Mouse (Mus musculus) B cell, adult (primary cell): Measurements from ENCODE around the gene Adamts4. TPM values are rescaled to one million over a fixed set of nuclear protein-coding genes. Genes with fewer than 3 reads are reported as not detected.

Experiments
- total RNA-seq: library from RNA; stranded (reverse); gene quantifications from 4 replicates; pipeline ENCODE4 v1.2.4, GENCODE M21; 2023; ENCODE audit not compliant: inconsistent age

Adamts4 gene
- not detected in 4 replicates for total RNA-seq

GRCm38 (mm10) chr1:171249913-171250600 lies at the start of gene Adamts4:
TSS of gene Adamts4 (plus strand) at chr1:171250421.

GRCm38 (mm10) chr1:171213801-171214496 lies 36.3 kb upstream of the Adamts4 start, which contains the start of gene Nr1i3:
TSS of gene Nr1i3 (plus strand) at chr1:171213970.

GRCm38 (mm10) chr1:171222238-171223155 lies 27.7 kb upstream of the Adamts4 start, which contains the start of gene Tomm40l:
TSS of gene Tomm40l (minus strand) at chr1:171222514.

DNA sequence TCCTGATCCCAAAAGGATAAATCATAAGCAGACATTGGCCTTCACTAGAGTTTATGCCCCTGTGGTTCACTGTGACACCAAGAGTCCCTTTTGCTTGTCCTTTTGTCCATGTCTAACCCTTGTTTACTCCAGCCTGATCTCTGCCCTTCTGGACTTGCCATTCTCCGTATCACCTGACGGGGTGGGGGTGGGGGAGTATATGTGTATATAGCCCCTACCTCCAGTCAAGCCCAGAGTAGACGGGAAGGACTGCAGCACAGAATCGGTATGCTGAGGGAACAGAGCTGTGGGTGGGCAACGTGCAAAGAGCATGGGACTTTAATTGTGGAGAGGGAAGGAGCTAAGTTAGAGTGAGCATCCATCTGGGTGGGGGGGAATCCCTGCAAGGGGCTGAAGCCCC lies 25.4 kb upstream of the Adamts4 start, which contains the start of gene Apoa2:
Gene Apoa2 (plus strand): TSS at position 198 of the 400 bp plus-strand sequence.

DNA sequence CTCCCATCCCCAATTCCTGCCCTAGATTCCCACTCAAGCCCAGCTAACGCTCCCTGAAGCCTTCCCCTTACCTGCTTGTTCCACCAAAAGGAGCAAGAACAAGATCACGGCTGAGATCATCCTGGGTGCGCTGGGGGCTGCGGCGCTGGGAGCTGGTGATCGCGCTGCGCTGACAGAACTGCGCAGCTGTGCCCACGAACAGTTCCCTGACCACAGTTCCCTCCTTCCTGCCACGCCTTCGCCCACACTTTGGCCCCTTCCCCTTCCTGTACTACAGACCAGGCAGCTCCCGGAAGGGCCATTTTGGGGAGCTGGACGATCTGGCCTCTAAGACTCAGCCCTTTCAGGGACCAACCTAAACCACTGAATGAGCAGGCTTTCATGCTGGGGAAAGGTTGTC lies 16.1 kb upstream of the Adamts4 start, which contains the start of gene Fcer1g:
Gene Fcer1g (minus strand): TSS at position 240 of the 400 bp plus-strand sequence.

GRCm38 (mm10) chr1:171250680-171251593 lies 716 bp downstream of the Adamts4 start, which contains the start of gene Ndufs2:
TSS of gene Ndufs2 (minus strand) at chr1:171251388.

DNA sequence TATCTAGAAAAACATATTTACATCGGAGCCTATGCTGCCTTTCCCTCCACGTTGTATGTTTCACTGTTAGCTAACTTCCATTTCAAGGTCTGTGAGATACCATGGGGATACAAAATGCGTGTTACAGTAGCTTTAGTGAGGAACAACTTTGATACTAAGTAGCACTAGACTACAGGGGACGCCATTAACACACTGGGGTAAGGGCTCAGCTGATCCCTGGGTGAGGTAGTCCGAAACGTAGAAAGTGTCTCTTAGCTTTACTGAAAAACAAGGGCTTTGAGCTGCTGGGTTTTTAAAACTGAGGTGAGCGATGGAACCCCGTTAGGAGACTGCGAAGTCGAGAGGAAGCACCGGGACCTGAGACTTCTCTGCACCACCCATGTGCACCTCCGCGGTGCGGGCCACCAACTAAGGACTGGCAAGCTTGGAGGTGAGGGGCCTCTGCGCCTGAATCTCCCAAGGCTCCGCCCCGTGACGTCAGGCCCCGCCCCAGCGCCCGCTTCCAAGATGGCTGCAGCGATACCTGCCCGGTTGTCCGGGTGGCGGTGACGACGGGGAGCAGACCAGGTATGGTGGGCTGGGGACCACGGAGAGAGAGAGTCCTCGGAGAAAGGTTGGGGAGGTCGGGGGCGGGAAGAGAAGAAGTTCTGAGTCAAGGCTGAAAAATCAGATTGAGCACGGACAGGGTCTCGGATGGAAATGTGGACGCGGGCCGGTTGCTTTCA lies 19.8 kb downstream of the Adamts4 start, which contains the start of gene B4galt3:
Gene B4galt3 (plus strand): TSS at position 481 of the 725 bp plus-strand sequence.

GRCm38 (mm10) chr1:171280916-171281527 lies 30.8 kb downstream of the Adamts4 start, which contains the start of gene Ppox:
TSS of gene Ppox (minus strand) at chr1:171281186.

GRCm38 (mm10) chr1:171287136-171288081 lies 37.2 kb downstream of the Adamts4 start, which contains the start of gene Usp21:
TSS of gene Usp21 (minus strand) at chr1:171287991.

DNA sequence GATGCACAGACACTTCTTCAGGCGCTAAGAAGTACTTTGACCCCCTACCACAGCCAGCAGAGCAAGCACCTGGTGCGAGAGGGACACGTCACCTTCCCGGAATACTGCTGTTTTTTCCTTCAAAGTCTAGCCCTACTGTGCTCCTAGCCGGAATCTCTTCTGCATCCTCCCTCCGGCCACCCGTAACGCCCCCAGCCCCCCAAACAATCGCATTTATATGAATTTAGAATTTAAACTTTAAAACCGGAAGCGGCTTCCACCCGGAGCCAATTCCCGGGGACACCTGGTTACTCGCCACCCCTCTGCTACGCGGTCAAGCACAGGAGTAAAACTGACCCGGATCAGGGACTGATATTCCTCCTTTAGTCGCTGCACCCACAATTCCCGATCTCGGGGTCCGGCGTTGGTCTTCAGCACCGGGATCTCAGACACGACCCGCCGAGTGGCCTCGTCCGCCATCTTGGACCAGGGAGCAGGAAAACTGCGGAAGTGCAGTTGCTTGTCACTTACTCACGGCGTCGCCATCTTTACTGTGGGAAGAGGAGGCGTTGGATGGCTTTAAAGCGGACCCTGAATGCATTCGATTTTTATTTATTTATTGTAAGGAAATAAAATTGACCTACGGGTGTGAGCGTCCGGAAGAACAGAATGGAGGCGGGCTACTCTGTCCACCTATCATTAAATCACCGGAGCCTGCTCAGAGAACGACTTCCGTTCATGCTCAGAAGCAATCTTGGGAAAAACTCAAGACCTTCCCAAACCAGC lies 44.3 kb downstream of the Adamts4 start, which contains the start of gene Ufc1:
Gene Ufc1 (minus strand): TSS at position 727 of the 765 bp plus-strand sequence.

Other genes with a start within 250 kb of the Adamts4 start
- gene Fcgr4, start 231.5 kb upstream of the Adamts4 start, total RNA-seq = 0.42 to 1.5 TPM (median 1.0 TPM) in 4 replicates
- gene Fcgr3, start 185.5 kb upstream of the Adamts4 start, total RNA-seq = 1.7 to 2.7 TPM (median 2.1 TPM) in 4 replicates
- 0.67 to 2.6 TPM (median 1.1 TPM) in 4 replicates for gene Cfap126, start 136.5 kb upstream of the Adamts4 start, total RNA-seq
- 89.4 to 111 TPM (median 94.1 TPM) in 4 replicates for gene Sdhc, start 99.8 kb upstream of the Adamts4 start, total RNA-seq
- gene Mpz, start 99.7 kb upstream of the Adamts4 start, total RNA-seq = not detected in 4 replicates
- not detected in 4 replicates for gene Pcp4l1, start 54.2 kb upstream of the Adamts4 start, total RNA-seq
- not detected in 4 replicates for gene Nr1i3, start 36.5 kb upstream of the Adamts4 start, total RNA-seq
- 21.8 to 26.5 TPM (median 24.2 TPM) in 4 replicates for gene Tomm40l, start 27.9 kb upstream of the Adamts4 start, total RNA-seq
- not detected in 4 replicates for gene Apoa2, start 25.4 kb upstream of the Adamts4 start, total RNA-seq
- gene Fcer1g, start 16.1 kb upstream of the Adamts4 start, total RNA-seq = 4.7 to 12.2 TPM (median 7.7 TPM) in 4 replicates
- 120 to 147 TPM (median 125 TPM) in 4 replicates for gene Ndufs2, start 967 bp downstream of the Adamts4 start, total RNA-seq
- gene B4galt3, start 19.9 kb downstream of the Adamts4 start, total RNA-seq = 79.8 to 117 TPM (median 101 TPM) in 4 replicates
- 60.4 to 71.5 TPM (median 66.1 TPM) in 4 replicates for gene Ppox, start 30.8 kb downstream of the Adamts4 start, total RNA-seq
- gene Usp21, start 37.6 kb downstream of the Adamts4 start, total RNA-seq = 48.5 to 60.7 TPM (median 55.3 TPM) in 4 replicates
- gene Ufc1, start 44.6 kb downstream of the Adamts4 start, total RNA-seq = 44.8 to 53.1 TPM (median 48.1 TPM) in 4 replicates
- gene Dedd, start 78.7 kb downstream of the Adamts4 start, total RNA-seq = 31.3 to 39.4 TPM (median 34.5 TPM) in 4 replicates
- 26.8 to 31.8 TPM (median 28.6 TPM) in 4 replicates for gene Nit1, start 95.2 kb downstream of the Adamts4 start, total RNA-seq
- gene Pfdn2, start 95.2 kb downstream of the Adamts4 start, total RNA-seq = 67.5 to 78.8 TPM (median 74.9 TPM) in 4 replicates
- 0.32 to 0.58 TPM (median 0.45 TPM) in 4 replicates for gene Klhdc9, start 110.4 kb downstream of the Adamts4 start, total RNA-seq
- gene Nectin4, start 119.7 kb downstream of the Adamts4 start, total RNA-seq = 0.21 to 0.58 TPM (median 0.45 TPM) in 4 replicates
- 295 to 311 TPM (median 296 TPM) in 4 replicates for gene Arhgap30, start 138.5 kb downstream of the Adamts4 start, total RNA-seq
- gene Usf1, start 160.9 kb downstream of the Adamts4 start, total RNA-seq = 168 to 206 TPM (median 179 TPM) in 4 replicates
- gene Tstd1, start 168.5 kb downstream of the Adamts4 start, total RNA-seq = 6.4 to 19.0 TPM (median 10.9 TPM) in 4 replicates
- gene F11r, start 187.1 kb downstream of the Adamts4 start, total RNA-seq = 0.27 to 1.3 TPM (median 0.89 TPM) in 4 replicates